Mouse (Mus musculus): ENCODE results near the gene Olfr1150-ps1.

Olfr1150-ps1 gene

GRCm38 (mm10) chr2:87843693-87844092 lies at the start of gene Olfr1150-ps1:
Gene Olfr1150-ps1 (plus strand): TSS chr2:87843993.
- no peak for DNase-seq (ENCODE audit: extremely low spot score)

- no peak for DNase-seq (ENCODE audit: extremely low spot score)
Measured at GRCm38 (mm10) chr2:87800292-87800691, 43.5 kb upstream of the Olfr1150-ps1 start, which contains the start of gene Olfr1143. Gene Olfr1143 (plus strand): TSS chr2:87800592.

- no peak for DNase-seq (ENCODE audit: extremely low spot score)
Measured at GRCm38 (mm10) chr2:87809522-87809921, 34.3 kb upstream of the Olfr1150-ps1 start, which contains the start of gene Olfr1145. Gene Olfr1145 (plus strand): TSS chr2:87809822.

- no peak for DNase-seq (ENCODE audit: extremely low spot score)
Measured at GRCm38 (mm10) chr2:87830233-87830632, 13.6 kb upstream of the Olfr1150-ps1 start, which contains the start of gene Olfr1148. Gene Olfr1148 (plus strand): TSS chr2:87830533.

GRCm38 (mm10) chr2:87855562-87855961 lies 11.8 kb downstream of the Olfr1150-ps1 start, which contains the start of gene Olfr1151:
Gene Olfr1151 (plus strand): TSS chr2:87855862.
- DNase-seq (ENCODE audit: extremely low spot score) = no peak

GRCm38 (mm10) chr2:87866192-87866591 lies 22.4 kb downstream of the Olfr1150-ps1 start, which contains the start of gene Olfr1152:
Gene Olfr1152 (plus strand): TSS chr2:87866492.
- DNase-seq (ENCODE audit: extremely low spot score) = no peak

- no peak for DNase-seq (ENCODE audit: extremely low spot score)
Measured at GRCm38 (mm10) chr2:87894662-87895061, 50.9 kb downstream of the Olfr1150-ps1 start, which contains the start of gene Olfr1153. Gene Olfr1153 (plus strand): TSS chr2:87894962.
